Mouse (Mus musculus): Measurements from ENCODE around the gene Bahcc1. TPM values are rescaled to one million over a fixed set of nuclear protein-coding genes. Genes with fewer than 3 reads are reported as not detected.
A peak's percentile ranks its signal among the peaks of the same experiment; 100 is the strongest.

Bahcc1 gene
- polyA plus RNA-seq, 1 experiment from 2014 or later, result 5.8 TPM

DNA sequence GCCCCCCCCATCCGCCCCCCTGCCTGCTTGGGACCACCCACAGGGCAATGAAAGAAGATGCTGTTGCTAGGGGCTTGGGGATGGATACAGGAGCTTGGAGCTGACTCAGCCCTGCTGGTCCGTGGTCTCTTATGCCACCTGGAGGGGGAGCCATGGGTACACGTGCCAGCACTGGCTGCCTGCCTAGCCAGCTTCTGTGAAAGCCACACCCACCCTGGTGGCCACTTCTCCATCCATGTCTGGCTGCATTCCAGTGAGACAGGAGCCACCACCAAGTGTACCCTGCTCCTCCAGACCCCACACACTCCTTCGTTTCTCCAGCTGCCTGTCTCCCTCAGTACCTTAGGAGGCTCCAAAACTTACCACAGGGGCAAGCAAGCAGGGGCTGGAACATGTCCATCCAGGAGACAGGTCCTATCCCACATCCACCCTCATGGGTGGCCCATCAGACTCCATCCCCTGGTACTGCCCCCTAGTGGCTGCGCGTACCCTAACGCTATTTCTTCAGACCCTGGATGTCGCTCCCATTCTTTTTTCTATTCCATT lies 29.7 kb downstream of the Bahcc1 start:
- Histone ChIP-seq H3K9ac (no peak overlapping the region), H3K27ac (peak overlapping the region; percentile 64), H3K4me3 (replicated peaks) (no peak overlapping the region), H3K27me3 (replicated peaks) (no peaks in the 10 kb centered on the region), H3K36me3 (no peaks in the 10 kb centered on the region; the same call in 1 of the 2 replicates), H3K4me2 (replicated peaks) (peak overlapping the region; percentile 18; the same call in 1 of the 2 replicates), H3K4me1 (replicated peaks) (peaks cover 73% of the 10 kb centered on the region), H3K9me3 (no peaks in the 10 kb centered on the region)
- 25% methylated on average over 8 of the region's 8 CpGs for WGBS
- ATAC-seq, result peak; percentile 50

DNA sequence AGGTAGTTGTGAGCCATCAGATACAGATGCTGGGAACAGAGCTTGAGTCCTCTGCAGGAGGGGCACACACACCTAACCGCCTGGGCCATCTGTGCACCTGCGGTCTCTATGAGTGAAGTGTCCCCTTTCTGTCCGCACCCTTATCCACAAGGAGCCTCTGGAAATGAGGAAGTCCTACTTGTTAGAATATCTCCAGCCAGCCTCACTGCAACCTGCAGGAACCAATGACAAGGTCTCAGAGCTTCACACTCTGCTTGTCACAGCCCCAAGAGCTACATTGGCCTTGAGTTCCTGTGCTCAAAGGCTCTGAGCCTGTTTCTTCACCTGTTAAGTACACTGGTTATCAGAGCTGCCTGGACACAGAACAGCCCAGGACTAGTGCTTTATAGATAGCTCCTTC lies 30.4 kb downstream of the Bahcc1 start:
- no peak for ATAC-seq
- Histone ChIP-seq H3K27me3 (replicated peaks) (no peaks in the 10 kb centered on the region), H3K4me1 (replicated peaks) (peaks cover 73% of the 10 kb centered on the region), H3K4me2 (replicated peaks) (no peak overlapping the region), H3K4me3 (replicated peaks) (no peak overlapping the region), H3K9me3 (no peaks in the 10 kb centered on the region), H3K27ac (no peak overlapping the region), H3K9ac (no peak overlapping the region), H3K36me3 (no peaks in the 10 kb centered on the region; the same call in 1 of the 2 replicates)
- 94% methylated on average over 3 of the region's 3 CpGs for WGBS

DNA sequence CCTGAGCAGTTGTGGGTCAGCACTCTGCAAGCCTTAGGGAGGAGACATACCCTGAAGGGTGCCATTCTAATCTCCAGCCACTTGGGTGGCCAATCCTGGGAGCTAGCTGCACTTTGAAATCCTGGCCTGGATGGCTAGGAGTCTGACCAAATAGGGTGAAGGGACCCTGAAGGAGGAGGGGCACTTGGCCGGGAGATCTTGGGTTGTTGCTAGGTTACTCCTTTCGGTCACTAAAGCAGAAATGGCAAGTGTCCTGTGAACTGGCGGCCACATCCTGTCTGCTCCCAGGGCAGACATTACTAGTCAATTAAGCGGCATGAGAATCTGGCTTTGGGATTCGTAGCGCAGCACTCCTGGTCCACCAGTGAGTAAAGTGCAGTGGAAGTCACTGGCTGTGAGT lies 31.3 kb downstream of the Bahcc1 start:
- 77% methylated on average over 6 of the region's 6 CpGs for WGBS
- Histone ChIP-seq H3K4me3 (replicated peaks) (no peak overlapping the region), H3K27ac (no peak overlapping the region), H3K9me3 (no peaks in the 10 kb centered on the region), H3K4me2 (replicated peaks) (no peak overlapping the region), H3K27me3 (replicated peaks) (no peaks in the 10 kb centered on the region), H3K9ac (no peak overlapping the region), H3K36me3 (no peaks in the 10 kb centered on the region; the same call in 1 of the 2 replicates), H3K4me1 (replicated peaks) (peaks cover 70% of the 10 kb centered on the region)
- ATAC-seq, result no peak

DNA sequence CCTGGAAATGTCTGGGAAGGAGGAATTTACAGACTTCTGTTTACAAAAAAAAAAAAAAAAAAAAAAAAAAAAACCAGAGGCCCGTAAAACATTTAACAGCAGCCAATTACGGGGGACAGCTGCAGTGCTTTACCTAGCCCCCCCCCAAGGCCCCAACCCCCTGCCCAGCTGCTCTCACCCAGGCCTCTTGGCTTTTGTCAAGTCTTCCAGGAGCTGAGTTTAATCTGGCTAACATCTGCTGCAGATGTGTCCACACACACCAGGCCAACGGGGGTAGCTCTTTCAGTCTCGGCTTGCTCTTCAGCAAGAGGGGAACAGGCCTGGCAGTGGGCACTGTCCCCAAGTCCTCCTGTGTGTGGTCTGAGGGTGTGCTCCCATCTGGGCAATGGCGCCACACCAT lies 32.7 kb downstream of the Bahcc1 start:
- Histone ChIP-seq H3K4me2 (replicated peaks) (no peak overlapping the region), H3K9me3 (no peaks in the 10 kb centered on the region), H3K4me1 (replicated peaks) (peaks cover 57% of the 10 kb centered on the region), H3K9ac (no peak overlapping the region), H3K27me3 (replicated peaks) (no peaks in the 10 kb centered on the region), H3K4me3 (replicated peaks) (no peak overlapping the region), H3K36me3 (no peaks in the 10 kb centered on the region; the same call in 1 of the 2 replicates), H3K27ac (peak overlapping the region; percentile 33)
- ATAC-seq, result no peak
- 38% methylated on average over 5 of the region's 5 CpGs for WGBS

DNA sequence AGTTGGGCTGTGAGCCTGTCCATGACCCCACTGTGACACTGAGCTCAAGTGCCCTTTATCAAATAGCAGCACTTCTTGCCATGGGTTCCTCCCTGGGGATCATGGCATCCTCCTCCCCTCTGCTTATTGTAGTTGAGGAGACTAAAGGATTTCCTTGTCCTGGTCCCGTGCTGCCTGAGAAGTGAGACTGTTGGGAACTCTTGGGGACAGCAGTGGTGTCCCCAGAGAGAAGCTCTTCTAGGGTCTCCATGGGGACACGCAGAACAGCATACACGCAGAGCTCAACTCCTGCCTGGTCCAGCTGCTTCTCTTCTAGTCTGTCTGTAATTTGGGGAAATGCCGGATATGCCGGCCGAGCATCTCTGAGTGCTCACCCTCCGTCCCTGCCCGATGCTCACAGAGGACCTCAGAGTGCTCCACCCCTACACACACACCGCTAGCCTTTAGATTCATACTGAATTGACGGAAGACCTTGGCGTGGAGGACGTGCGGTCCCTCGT lies 33.6 kb downstream of the Bahcc1 start:
- Histone ChIP-seq H3K9me3 (no peaks in the 10 kb centered on the region), H3K27ac (no peak overlapping the region), H3K4me1 (replicated peaks) (peaks cover 48% of the 10 kb centered on the region), H3K4me2 (replicated peaks) (no peak overlapping the region), H3K4me3 (replicated peaks) (no peak overlapping the region), H3K27me3 (replicated peaks) (no peaks in the 10 kb centered on the region), H3K9ac (no peak overlapping the region), H3K36me3 (no peaks in the 10 kb centered on the region; the same call in 1 of the 2 replicates)
- no peak for ATAC-seq
- WGBS, result 81% methylated on average over 14 of the region's 14 CpGs

DNA sequence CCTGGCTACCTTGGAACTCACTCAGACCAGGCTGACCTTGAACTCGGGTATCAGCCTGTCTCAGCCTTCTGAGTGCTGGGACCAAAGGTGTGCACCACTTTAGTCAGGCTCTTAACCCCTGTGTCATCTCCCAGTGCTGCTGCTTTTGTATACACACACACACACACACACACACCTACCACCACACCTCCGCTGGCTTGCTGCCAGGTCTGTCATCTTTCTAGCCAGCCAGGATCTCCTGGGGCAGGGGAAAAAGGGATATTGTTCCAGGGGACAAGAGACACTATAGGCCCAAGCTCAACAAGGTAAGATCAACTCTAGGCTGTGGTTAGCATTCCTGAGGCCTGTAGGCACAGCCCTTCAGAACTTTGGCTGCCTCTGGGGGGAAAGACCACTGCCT lies 34.5 kb downstream of the Bahcc1 start:
- peaks cover 8% of the 10 kb centered on the region for H3K36me3 ChIP-seq
- no peak overlapping the region for H3K4me3 ChIP-seq (replicated peaks)
- 84% methylated on average over 2 of the region's 2 CpGs for WGBS
- H3K4me2 ChIP-seq (replicated peaks), result no peak overlapping the region
- ATAC-seq, result no peak
- no peaks in the 10 kb centered on the region for H3K27me3 ChIP-seq (replicated peaks)
- no peak overlapping the region for H3K9ac ChIP-seq
- H3K9me3 ChIP-seq, result no peaks in the 10 kb centered on the region
- H3K27ac ChIP-seq, result no peak overlapping the region
- peaks cover 39% of the 10 kb centered on the region for H3K4me1 ChIP-seq (replicated peaks)

DNA sequence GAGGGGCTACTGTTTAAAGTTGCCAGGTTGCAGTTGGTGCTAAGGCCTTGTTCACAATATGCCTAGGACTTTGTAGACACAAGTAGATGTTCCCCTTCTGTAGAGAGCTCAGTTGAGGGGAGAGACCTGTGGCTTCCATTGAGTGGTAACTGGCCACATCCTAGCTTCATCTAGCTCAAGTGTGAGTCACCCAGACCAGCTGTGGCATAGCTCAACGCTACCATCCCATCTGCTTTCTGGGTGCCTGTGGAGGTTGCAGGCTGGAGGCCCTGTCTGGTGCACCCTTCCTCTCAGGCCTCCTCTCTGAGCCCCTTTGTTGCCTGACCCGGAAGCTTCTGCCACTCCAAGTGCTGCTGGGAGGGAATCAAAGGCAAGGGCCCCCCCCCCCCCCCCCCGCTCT lies 34.9 kb downstream of the Bahcc1 start:
- peaks cover 12% of the 10 kb centered on the region for H3K36me3 ChIP-seq
- no peaks in the 10 kb centered on the region for H3K9me3 ChIP-seq
- H3K9ac ChIP-seq, result no peak overlapping the region
- ATAC-seq, result no peak
- no peak overlapping the region for H3K27ac ChIP-seq
- no peaks in the 10 kb centered on the region for H3K27me3 ChIP-seq (replicated peaks)
- H3K4me1 ChIP-seq (replicated peaks), result peaks cover 35% of the 10 kb centered on the region
- H3K4me3 ChIP-seq (replicated peaks), result no peak overlapping the region
- no peak overlapping the region for H3K4me2 ChIP-seq (replicated peaks)
- 73% methylated on average over 3 of the region's 3 CpGs for WGBS

DNA sequence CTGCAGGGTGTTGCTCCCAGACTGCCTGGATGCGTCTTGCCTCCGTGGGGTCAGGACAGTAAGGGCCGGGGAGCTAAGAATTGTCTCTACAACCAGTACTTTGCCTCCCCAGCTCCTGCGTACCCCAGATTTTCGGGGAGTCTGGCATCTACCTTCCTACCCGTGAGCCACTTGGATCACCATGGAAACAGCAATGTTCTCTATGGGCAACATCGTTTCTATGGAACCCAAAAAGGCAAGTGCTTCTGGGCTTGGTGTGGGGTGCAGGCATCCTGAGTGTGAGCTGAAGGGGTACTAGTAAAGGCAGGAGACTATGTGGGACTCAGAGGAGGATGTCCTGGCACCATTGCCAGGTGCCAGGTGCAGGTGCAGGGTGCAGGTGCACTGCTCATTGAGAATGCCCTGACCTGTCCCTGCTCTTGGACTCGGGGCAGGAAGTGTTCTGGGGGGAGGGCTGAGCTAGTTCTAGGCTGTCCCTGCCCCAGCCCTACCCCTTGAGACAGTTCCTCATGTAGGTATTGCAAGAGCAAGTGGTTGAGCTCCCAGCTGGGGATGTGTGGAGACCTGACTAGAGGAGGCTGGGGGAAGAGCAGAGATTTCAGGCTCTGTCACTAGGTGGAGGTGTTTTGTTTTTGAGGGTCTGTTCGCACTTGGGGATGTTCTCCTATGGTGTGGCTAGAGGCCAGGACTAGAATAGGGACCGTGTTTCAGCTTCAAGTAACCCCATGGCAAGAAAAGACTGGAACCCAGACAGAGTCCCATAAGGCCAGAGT lies 35.6 kb downstream of the Bahcc1 start:
- H3K4me2 ChIP-seq (replicated peaks), result no peak overlapping the region
- H3K27me3 ChIP-seq (replicated peaks), result no peaks in the 10 kb centered on the region
- H3K27ac ChIP-seq, result no peak overlapping the region
- H3K9me3 ChIP-seq, result no peaks in the 10 kb centered on the region
- 82% methylated on average over 10 of the region's 10 CpGs for WGBS
- no peak overlapping the region for H3K9ac ChIP-seq
- no peak overlapping the region for H3K4me3 ChIP-seq (replicated peaks)
- ATAC-seq, result no peak
- peaks cover 29% of the 10 kb centered on the region for H3K4me1 ChIP-seq (replicated peaks)
- H3K36me3 ChIP-seq, result peaks cover 19% of the 10 kb centered on the region

DNA sequence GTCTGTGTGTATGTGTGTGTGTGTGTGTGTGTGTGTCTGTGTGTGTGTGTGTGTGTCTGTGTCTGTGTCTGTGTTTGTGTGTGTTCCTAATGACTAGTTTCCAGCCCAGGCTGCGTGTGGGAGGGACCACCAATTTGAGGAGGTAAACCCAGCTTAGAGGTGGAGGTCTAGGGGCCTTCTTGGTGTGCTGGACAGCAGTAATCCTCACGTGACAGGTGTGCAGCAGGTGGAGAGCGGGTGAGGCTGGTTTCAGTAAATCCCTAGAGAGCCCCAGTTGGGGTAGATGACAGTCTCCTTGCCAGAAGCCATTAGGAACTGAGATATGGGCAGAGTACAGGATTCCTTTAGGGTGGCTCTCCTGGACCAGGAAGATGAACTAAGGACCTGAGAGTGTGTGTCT lies 36.3 kb downstream of the Bahcc1 start:
- 84% methylated on average over 3 of the region's 3 CpGs for WGBS
- H3K36me3 ChIP-seq, result peaks cover 26% of the 10 kb centered on the region
- ATAC-seq, result no peak
- H3K27ac ChIP-seq, result no peak overlapping the region
- no peak overlapping the region for H3K4me2 ChIP-seq (replicated peaks)
- H3K9ac ChIP-seq, result no peak overlapping the region
- no peak overlapping the region for H3K4me3 ChIP-seq (replicated peaks)
- H3K4me1 ChIP-seq (replicated peaks), result peaks cover 25% of the 10 kb centered on the region
- no peaks in the 10 kb centered on the region for H3K9me3 ChIP-seq
- no peaks in the 10 kb centered on the region for H3K27me3 ChIP-seq (replicated peaks)

DNA sequence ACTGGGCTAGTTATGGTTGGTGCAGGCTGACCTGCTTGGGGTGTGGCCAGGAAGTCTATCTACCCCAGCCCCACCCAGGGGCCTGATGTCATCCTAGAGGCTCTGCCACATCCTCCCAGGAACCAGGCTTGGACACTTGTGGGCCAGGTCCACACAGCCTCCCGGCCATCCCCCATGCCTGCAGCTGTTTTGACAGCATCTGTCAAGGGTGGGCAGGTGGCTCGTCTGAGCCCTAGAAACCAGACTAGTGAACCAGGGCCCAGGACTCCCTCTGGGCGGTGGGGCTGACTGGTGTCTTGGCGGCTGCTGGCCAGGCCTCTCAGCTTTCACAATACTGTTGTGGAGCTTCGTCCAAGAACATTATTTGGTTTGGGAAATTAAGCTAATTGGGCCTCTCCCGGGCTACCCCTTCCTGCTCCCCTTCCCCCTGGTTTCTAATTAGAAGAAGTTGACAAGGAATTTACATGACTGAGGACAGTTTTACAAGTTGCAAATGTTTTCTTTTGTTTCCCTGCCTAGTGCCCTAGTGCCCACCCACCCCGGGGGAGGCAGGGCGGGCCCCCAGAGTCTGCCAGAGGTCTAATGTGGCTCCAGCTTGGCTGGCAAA lies 36.9 kb downstream of the Bahcc1 start:
- Histone ChIP-seq H3K9ac (no peak overlapping the region), H3K36me3 (peaks cover 32% of the 10 kb centered on the region), H3K4me3 (replicated peaks) (no peak overlapping the region), H3K4me2 (replicated peaks) (no peak overlapping the region), H3K4me1 (replicated peaks) (peaks cover 19% of the 10 kb centered on the region), H3K27me3 (replicated peaks) (no peaks in the 10 kb centered on the region), H3K9me3 (no peaks in the 10 kb centered on the region), H3K27ac (no peak overlapping the region)
- ATAC-seq, result peak; percentile 24
- 74% methylated on average over 8 of the region's 8 CpGs for WGBS

DNA sequence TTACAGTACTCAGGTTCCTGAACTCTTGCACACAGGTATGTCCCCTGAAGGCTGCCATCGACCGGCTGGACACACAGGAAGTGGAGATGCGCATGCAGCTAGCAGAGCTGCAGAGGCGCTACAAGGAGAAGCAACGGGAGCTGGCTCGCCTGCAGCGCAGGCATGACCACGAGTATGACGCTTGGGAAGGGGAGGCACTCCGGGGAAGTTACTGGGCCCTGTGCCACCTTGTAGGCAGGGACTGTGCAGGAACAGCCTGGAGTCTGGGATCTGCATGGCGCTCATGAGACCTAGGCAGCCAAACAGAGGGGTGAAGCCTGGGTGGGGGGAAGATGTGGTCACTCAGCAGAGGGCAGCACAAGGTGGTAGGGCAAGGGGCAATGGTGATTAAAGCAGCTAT lies 46.6 kb downstream of the Bahcc1 start:
- no peak for ATAC-seq
- Histone ChIP-seq H3K4me1 (replicated peaks) (0 out of 2 replicates have a peak, but pooled peaks cover 8% of the 10 kb centered on the region), H3K9ac (no peak overlapping the region), H3K36me3 (peaks cover 48% of the 10 kb centered on the region), H3K4me2 (replicated peaks) (no peak overlapping the region), H3K4me3 (replicated peaks) (no peak overlapping the region), H3K27me3 (replicated peaks) (no peaks in the 10 kb centered on the region), H3K27ac (no peak overlapping the region), H3K9me3 (no peaks in the 10 kb centered on the region)
- 79% methylated on average over 11 of the region's 11 CpGs for WGBS

DNA sequence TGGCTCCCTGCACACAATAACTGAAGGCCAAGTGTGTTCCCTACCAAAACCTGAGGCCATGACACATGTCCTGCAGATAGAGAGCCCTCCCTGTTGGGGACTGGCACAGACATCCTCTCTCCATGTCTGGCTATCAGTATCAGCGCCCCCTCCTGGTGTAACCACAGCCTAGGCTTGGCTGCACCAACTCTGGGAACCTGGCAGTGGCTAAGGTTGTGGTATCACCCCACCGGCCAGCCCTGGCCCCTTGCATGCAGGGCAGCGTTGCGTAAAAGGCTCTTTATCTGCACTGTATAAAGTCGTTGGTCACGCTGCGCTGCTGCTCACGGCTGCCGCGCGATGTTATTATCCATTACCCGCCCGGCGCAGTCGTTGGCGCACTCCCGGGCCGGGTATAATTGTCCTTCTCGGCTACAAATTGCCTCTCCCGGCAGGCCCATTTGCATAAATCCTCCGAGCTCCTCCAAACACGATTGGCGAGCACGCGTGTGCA lies 47.6 kb downstream of the Bahcc1 start:
- Histone ChIP-seq H3K4me1 (replicated peaks) (0 out of 2 replicates have a peak, but pooled peaks cover 8% of the 10 kb centered on the region), H3K9ac (no peak overlapping the region), H3K4me2 (replicated peaks) (no peak overlapping the region), H3K9me3 (no peaks in the 10 kb centered on the region), H3K4me3 (replicated peaks) (no peak overlapping the region), H3K27ac (no peak overlapping the region), H3K27me3 (replicated peaks) (no peaks in the 10 kb centered on the region), H3K36me3 (peaks cover 47% of the 10 kb centered on the region)
- 79% methylated on average over 25 of the region's 25 CpGs for WGBS
- ATAC-seq, result no peak

All from intestine, embryonic 15.5 days (tissue).